Mouse (Mus musculus) stomach, embryonic 15.5 days (tissue): ENCODE measurements around the gene Hnrnpf. TPM values are rescaled to one million over a fixed set of nuclear protein-coding genes. Genes with fewer than 3 reads are reported as not detected.
A peak's percentile ranks its signal among the peaks of the same experiment; 100 is the strongest.

Experiments
- ATAC-seq: fragments of 200-750 bp; cut with Nextera tagmentation; 2 replicates; pipeline ENCODE4 v1.8.0; 2017; ENCODE audit warnings: low read depth, moderate number of reproducible peaks, moderate TSS enrichment; ENCODE audit not compliant: insufficient read depth, low FRiP score
- H3K27ac ChIP-seq: fragments of 300-500 bp; sonication (generic); 2 replicates; pipeline ENCODE4 v1.5.1; 2015; ENCODE audit warnings: mild to moderate bottlenecking, inconsistent platforms
- H3K27me3 ChIP-seq: fragments of 300-500 bp; sonication (generic); replicated peaks from 2 replicates; pipeline ENCODE4 v1.6.1; 2015; ENCODE audit warnings: inconsistent platforms
- H3K36me3 ChIP-seq: fragments of 300-500 bp; sonication (generic); 2 replicates; pipeline ENCODE4 v1.6.1; 2015; ENCODE audit warnings: inconsistent platforms
- H3K4me1 ChIP-seq: fragments of 300-500 bp; sonication (generic); 2 replicates; pipeline ENCODE4 v1.6.1; 2015; ENCODE audit warnings: inconsistent platforms
- H3K4me2 ChIP-seq: fragments of 300-500 bp; sonication (generic); 2 replicates; pipeline ENCODE4 v1.6.1; 2015; ENCODE audit warnings: mild to moderate bottlenecking, inconsistent platforms
- H3K4me3 ChIP-seq: fragments of 300-500 bp; sonication (generic); replicated peaks from 2 replicates; pipeline ENCODE4 v1.5.1; 2015; ENCODE audit warnings: inconsistent platforms
- H3K9ac ChIP-seq: fragments of 300-500 bp; sonication (generic); 2 replicates; pipeline ENCODE4 v1.6.1; 2015; ENCODE audit warnings: inconsistent platforms
- H3K9me3 ChIP-seq: fragments of 300-500 bp; sonication (generic); 2 replicates; pipeline ENCODE4 v1.6.1; 2016; ENCODE audit warnings: inconsistent platforms
- WGBS: fragments of 180-500 bp; shearing (Covaris S2); methylation state at CpG from one replicate; pipeline ENCODE4 v1.1.7; 2015; 5-methylcytosine and 5-hydroxymethylcytosine counted together
- polyA plus RNA-seq: library from polyadenylated mRNA; unstranded; fragments of >200 nt; fragmentation: Nextera tagmentation; extraction: Ambion mirVana; gene quantifications from 2 replicates; pipeline ENCODE4 v1.2.1, GENCODE M21; 2015

Gene Hnrnpf
- polyA plus RNA-seq, 1 experiment from 2014 or later = 705 TPM

DNA sequence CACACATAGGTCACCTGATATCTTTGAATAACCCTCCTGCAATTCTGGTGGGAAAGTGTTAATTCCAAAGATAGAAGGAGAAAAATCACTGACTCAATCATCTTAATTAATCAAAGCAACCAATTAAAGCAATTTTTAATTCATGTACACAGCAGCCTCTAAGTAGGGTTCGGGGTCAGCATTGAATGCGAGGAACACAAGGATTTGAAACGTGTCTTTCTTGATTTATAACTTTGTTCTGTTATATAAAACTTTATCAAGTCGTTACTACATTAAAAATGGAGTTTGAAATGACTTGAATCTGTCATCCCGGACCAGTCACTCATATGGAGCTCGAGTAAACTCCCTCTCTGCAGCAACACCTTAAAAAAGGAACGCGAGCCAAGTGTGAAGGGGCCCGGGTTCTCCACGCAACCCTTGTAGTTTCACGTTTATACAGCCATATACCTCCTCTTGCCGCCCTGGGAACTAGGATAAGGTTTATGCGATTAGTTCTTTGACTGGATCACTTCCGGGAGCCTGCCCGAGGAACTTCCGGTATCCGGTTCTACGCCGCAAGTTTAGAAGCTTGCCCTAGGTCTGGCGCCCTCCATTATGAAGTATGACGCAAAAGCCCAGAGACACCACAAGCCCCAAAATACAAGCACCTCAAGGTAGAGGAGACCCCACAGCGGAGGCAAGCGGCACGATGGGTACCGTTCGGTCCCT, 21.3 kb upstream of the Hnrnpf start:
- Histone ChIP-seq H3K27ac (peak overlapping the region; percentile 99), H3K9ac (peak overlapping the region; percentile 45; the same call in 1 of the 2 replicates), H3K9me3 (no peaks in the 10 kb centered on the region), H3K36me3 (no peaks in the 10 kb centered on the region), H3K4me3 (peak overlapping the region; percentile 51), H3K4me1 (no peaks in the 10 kb centered on the region), H3K4me2 (peak overlapping the region; percentile 65), H3K27me3 (no peaks in the 10 kb centered on the region)
- WGBS = 12% methylated on average over 26 of the region's 26 CpGs
- ATAC-seq = peak; percentile 84

DNA sequence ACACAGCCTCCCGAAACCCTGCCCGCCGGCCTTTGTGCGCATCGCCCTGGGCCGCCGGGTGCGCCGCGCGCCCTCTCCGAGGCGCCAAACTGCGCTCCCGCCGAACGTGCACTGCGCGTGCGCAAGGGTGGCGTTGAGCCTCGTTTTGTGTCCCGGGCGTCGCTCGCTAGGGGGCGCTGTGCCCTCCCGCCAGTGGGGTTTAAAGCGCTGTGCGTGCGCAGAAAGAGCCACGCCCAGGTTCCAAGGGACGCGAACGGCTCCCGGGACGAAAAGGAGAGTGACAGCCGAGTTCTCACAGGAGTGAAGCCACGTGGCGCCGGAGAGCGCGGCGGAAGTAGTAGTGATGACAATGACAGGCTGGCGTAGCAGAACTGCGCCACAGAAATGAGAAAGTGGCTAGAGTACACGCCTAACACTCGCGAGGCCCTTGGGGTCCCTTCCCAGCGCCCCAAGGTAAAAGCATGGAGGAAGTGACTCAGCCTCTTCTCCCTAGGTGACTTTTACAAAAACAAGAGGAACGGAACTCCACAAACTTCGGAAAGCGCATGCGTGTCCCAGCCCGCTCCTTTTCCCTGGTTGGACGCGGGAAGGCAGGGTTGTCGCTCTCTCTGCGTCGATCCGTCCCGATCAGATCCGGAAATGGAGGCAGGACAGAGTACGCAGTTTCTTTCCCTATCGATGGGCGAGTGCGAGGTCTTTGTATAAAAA, 20.6 kb upstream of the Hnrnpf start:
- peak overlapping the region; percentile 99 for H3K27ac ChIP-seq
- peak overlapping the region; percentile 65 for H3K4me2 ChIP-seq
- no peaks in the 10 kb centered on the region for H3K4me1 ChIP-seq
- no peaks in the 10 kb centered on the region for H3K36me3 ChIP-seq
- under 1% methylated on average over 67 of the region's 67 CpGs for WGBS
- H3K4me3 ChIP-seq = peak overlapping the region; percentile 51
- H3K27me3 ChIP-seq = no peaks in the 10 kb centered on the region
- H3K9me3 ChIP-seq = no peaks in the 10 kb centered on the region
- peak overlapping the region; percentile 45 for H3K9ac ChIP-seq
- peak; percentile 95 for ATAC-seq

DNA sequence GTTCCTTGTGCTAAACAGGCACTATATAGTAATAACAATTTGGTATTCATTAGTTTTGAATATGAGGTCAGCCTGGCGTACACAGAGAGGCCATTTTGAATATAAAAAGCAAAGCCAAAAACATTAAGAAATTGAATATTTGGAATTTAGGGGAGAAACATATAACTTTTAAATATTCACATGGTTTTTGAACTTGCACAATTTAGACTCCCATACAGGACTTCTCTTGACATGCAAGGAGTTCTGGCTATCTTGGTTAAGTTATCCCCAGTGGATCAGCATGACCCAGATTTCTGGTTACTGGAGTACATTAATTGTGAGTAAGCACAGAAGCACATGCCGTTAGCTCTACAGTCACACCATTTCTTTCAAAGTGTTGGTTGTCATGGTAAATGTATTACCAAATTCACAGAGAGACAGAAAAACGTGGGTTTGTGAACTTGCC, 19.7 kb upstream of the Hnrnpf start:
- Histone ChIP-seq H3K4me3 (peak overlapping the region; percentile 20; the same call in 1 of the 2 replicates), H3K4me2 (peak overlapping the region; percentile 65), H3K4me1 (no peaks in the 10 kb centered on the region), H3K9me3 (no peaks in the 10 kb centered on the region), H3K9ac (peak overlapping the region; percentile 33; the same call in 1 of the 2 replicates), H3K36me3 (no peaks in the 10 kb centered on the region), H3K27ac (peak overlapping the region; percentile 99), H3K27me3 (no peaks in the 10 kb centered on the region)
- WGBS = 26% methylated on average over 3 of the region's 3 CpGs
- ATAC-seq = no peak

GRCm38 (mm10) chr6:117881229-117881628, 18.9 kb upstream of the Hnrnpf start:
- ATAC-seq = no peak
- no peak overlapping the region for H3K4me2 ChIP-seq
- H3K36me3 ChIP-seq = no peaks in the 10 kb centered on the region
- H3K27ac ChIP-seq = no peak overlapping the region
- 77% methylated on average over 7 of the region's 7 CpGs for WGBS
- no peak overlapping the region for H3K4me3 ChIP-seq
- H3K9me3 ChIP-seq = no peaks in the 10 kb centered on the region
- no peak overlapping the region for H3K9ac ChIP-seq
- H3K27me3 ChIP-seq = no peaks in the 10 kb centered on the region
- H3K4me1 ChIP-seq = no peaks in the 10 kb centered on the region

GRCm38 (mm10) chr6:117881997-117882396, 18.1 kb upstream of the Hnrnpf start:
- H3K36me3 ChIP-seq = no peaks in the 10 kb centered on the region
- no peak overlapping the region for H3K9ac ChIP-seq
- 60% methylated on average over 7 of the region's 7 CpGs for WGBS
- no peak overlapping the region for H3K4me3 ChIP-seq
- no peaks in the 10 kb centered on the region for H3K27me3 ChIP-seq
- H3K4me1 ChIP-seq = no peaks in the 10 kb centered on the region
- H3K9me3 ChIP-seq = no peaks in the 10 kb centered on the region
- H3K4me2 ChIP-seq = no peak overlapping the region
- ATAC-seq = no peak
- H3K27ac ChIP-seq = peak overlapping the region; percentile 6; the same call in 1 of the 2 replicates

DNA sequence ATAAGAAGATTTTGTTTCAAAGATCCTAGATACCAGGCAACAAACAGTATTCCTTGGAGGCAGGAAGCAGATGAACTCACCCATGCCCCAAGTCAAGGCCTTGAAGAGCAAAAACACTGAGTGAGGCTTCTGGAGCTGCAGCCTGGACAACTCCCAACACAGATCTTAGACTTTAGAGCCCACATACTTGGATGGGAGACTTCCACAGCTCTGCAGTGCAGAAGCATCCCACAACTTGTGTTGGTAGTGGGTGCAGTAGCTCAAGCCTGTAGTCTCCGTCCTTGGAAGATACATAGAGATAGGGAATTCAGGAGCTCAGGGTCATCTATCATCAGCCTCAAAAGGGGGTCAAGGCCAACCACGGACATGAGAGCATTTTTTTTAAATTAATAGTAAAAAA, 14.2 kb upstream of the Hnrnpf start:
- Histone ChIP-seq H3K4me3 (no peak overlapping the region), H3K27ac (no peak overlapping the region), H3K4me2 (no peak overlapping the region), H3K9me3 (no peaks in the 10 kb centered on the region), H3K27me3 (no peaks in the 10 kb centered on the region), H3K4me1 (no peaks in the 10 kb centered on the region), H3K9ac (no peak overlapping the region), H3K36me3 (no peaks in the 10 kb centered on the region)
- WGBS = 70% methylated on average over 2 of the region's 2 CpGs
- no peak for ATAC-seq

DNA sequence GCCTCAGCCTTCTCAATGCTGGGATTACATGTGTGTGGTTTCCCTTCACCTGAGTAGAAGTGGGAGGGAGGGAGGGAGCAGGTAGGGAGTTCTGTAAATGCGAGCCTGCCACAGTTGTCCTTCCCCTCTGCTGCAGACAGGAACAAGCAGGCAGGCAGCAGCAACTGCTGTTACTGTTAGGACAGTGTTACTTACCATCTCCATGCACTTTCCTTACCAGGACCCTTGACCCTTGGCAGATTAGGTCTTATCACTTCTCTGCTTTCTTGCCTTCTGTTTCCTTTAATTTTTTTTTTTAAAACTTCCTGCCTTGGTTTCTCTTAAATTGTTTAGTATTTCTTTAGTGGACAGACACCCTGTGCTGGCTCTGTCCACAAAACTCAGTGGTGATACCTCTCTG, 12.1 kb upstream of the Hnrnpf start:
- no peak overlapping the region for H3K4me3 ChIP-seq
- no peaks in the 10 kb centered on the region for H3K27me3 ChIP-seq
- no peak overlapping the region for H3K4me2 ChIP-seq
- no peaks in the 10 kb centered on the region for H3K9me3 ChIP-seq
- ATAC-seq = no peak
- no peaks in the 10 kb centered on the region for H3K4me1 ChIP-seq
- no peaks in the 10 kb centered on the region for H3K36me3 ChIP-seq
- 45% methylated on average over 1 of the region's 1 CpGs for WGBS
- no peak overlapping the region for H3K9ac ChIP-seq
- no peak overlapping the region for H3K27ac ChIP-seq

DNA sequence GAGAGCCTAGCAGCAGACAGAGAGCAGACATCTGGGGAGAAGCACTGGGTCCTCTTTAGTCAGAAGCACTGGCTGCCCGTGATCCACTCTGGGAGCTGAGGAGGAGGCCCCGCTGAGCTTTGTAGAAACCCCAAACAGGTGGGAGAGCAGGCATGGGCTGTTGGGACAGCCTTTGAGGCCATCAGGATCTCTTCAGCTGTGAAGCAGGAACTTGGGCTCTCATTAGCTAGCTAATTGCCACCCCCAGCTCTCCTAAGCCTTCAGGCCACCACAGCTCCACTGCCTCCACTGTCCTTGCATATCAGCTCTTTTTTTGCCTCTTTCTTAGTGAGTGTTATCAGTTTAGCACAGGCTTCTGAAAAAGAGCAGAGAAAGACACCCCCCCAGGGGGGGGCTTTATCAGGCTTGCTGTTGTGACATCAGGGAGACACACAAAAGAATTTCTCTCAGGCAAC, 11.5 kb upstream of the Hnrnpf start:
- H3K9ac ChIP-seq = no peak overlapping the region
- H3K4me1 ChIP-seq = no peaks in the 10 kb centered on the region
- no peaks in the 10 kb centered on the region for H3K9me3 ChIP-seq
- no peak overlapping the region for H3K4me2 ChIP-seq
- WGBS = 61% methylated on average over 2 of the region's 2 CpGs
- H3K27me3 ChIP-seq = no peaks in the 10 kb centered on the region
- peak; percentile 71 for ATAC-seq
- no peak overlapping the region for H3K27ac ChIP-seq
- H3K4me3 ChIP-seq = no peak overlapping the region
- H3K36me3 ChIP-seq = no peaks in the 10 kb centered on the region

DNA sequence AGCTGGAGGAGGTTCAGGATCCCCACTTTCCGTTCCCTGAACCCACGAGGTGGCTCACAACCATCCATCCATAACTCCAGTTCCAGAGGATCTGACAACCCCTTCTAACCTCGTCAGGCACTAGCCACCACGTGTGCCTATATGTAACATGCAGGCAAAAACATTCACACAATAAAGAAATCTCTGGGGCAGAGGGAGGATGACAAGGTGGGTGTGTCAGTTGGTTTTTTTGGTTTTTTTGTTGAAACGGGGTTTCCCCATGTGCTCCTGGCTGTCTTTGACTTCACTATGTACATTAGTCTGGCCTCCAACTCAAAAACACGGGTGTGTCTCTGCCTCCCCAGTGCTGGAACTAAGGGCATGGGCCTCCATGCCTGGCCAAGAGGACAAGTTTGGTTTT, 9.9 kb upstream of the Hnrnpf start:
- 73% methylated on average over 6 of the region's 6 CpGs for WGBS

DNA sequence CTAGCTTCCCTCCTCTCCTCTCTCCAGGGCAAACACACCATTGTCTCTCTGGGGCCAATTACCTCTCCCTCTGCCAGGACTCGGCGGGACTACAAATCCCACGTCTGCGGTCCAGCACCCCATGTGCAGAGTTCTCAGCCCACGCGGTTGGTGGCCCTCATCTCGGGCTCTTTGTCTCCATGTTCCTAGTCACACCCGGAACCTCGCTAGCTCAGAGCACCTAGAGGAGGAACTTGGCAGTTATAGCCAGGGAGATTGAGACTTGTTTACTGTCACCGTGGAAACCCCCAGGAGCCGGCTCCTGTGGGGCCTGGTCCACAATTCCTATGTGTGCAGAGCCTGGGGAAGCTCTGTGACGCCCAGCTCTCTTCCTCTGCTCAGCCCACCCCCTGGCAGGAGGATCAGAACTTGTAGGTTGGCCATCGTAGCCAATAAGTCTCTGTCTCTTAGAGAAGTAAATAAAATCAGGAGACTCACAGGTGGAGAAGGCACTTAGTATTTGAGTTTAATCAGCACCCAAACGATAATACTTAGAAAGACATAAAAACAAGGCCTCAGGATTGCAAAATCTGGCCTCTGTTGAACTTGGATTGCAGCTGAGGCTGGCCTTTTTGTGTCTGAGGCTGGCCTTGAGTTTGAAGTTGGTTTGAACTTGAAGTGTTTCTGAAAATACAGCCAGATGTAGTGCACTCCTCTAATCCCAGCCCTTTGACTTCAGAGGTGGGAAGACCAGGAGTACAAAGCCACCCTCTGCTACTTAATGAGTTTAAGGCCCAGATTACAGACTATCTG, 8.6 kb upstream of the Hnrnpf start:
- 48% methylated on average over 14 of the region's 14 CpGs for WGBS
- Histone ChIP-seq H3K4me1 (no peaks in the 10 kb centered on the region), H3K4me2 (peak overlapping the region; percentile 34), H3K36me3 (no peaks in the 10 kb centered on the region), H3K9me3 (no peaks in the 10 kb centered on the region), H3K4me3 (no peak overlapping the region), H3K9ac (no peak overlapping the region), H3K27me3 (no peaks in the 10 kb centered on the region), H3K27ac (no peak overlapping the region)
- peak; percentile 63; the same call in 1 of the 2 replicates for ATAC-seq

More for the DNA sequence above, 9.9 kb upstream of the Hnrnpf start:
- Histone ChIP-seq H3K4me1 (no peaks in the 10 kb centered on the region), H3K9me3 (no peaks in the 10 kb centered on the region), H3K4me3 (no peak overlapping the region), H3K36me3 (no peaks in the 10 kb centered on the region), H3K4me2 (no peak overlapping the region), H3K9ac (no peak overlapping the region), H3K27ac (no peak overlapping the region), H3K27me3 (no peaks in the 10 kb centered on the region)
- ATAC-seq = no peak

DNA sequence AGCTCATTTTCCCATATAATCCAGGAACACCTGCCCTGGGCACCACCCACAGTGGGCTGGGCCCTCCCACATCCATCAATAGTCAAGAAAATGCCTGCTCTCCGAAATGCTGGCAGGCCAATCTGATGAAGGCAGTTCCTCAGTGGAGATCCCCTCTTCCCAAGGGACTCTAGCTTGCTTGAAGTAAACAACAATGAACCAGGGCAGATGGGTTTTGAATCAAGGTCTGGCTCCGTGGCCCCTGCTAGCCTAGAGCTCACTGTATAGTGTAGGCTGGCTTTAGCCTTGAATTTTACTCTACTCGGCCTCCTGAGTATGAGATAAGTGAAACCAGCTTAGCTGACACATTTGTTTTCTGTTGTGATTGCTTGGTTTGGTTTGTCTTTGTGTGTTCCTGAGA, 7.7 kb upstream of the Hnrnpf start:
- H3K9me3 ChIP-seq = no peaks in the 10 kb centered on the region
- no peaks in the 10 kb centered on the region for H3K27me3 ChIP-seq
- H3K4me3 ChIP-seq = no peak overlapping the region
- H3K36me3 ChIP-seq = no peaks in the 10 kb centered on the region
- no peak overlapping the region for H3K9ac ChIP-seq
- no peaks in the 10 kb centered on the region for H3K4me1 ChIP-seq
- 67% methylated on average over 3 of the region's 3 CpGs for WGBS
- no peak for ATAC-seq
- H3K27ac ChIP-seq = no peak overlapping the region
- H3K4me2 ChIP-seq = no peak overlapping the region

GRCm38 (mm10) chr6:117893435-117893834, 6.7 kb upstream of the Hnrnpf start:
- H3K4me2 ChIP-seq = no peak overlapping the region
- H3K27ac ChIP-seq = no peak overlapping the region
- no peaks in the 10 kb centered on the region for H3K4me1 ChIP-seq
- no peak overlapping the region for H3K4me3 ChIP-seq
- ATAC-seq = no peak
- 88% methylated on average over 2 of the region's 2 CpGs for WGBS
- H3K27me3 ChIP-seq = no peaks in the 10 kb centered on the region
- H3K36me3 ChIP-seq = no peaks in the 10 kb centered on the region
- H3K9me3 ChIP-seq = no peaks in the 10 kb centered on the region
- no peak overlapping the region for H3K9ac ChIP-seq
